Mouse (Mus musculus) lung, embryonic 14.5 days (tissue): ENCODE measurements around the gene Bckdk. TPM values are rescaled to one million over a fixed set of nuclear protein-coding genes. Genes with fewer than 3 reads are reported as not detected.
A peak's percentile ranks its signal among the peaks of the same experiment; 100 is the strongest.

ENCODE experiments used
- ATAC-seq: fragments of 200-750 bp; cut with Nextera tagmentation; 2 replicates; pipeline ENCODE4 v1.8.0; 2017; ENCODE audit warnings: mild to moderate bottlenecking, moderate TSS enrichment, moderate library complexity; ENCODE audit not compliant: insufficient read depth
- DNase-seq: peaks from one replicate; pipeline ENCODE4 v3.0.0-alpha.2; 2015
- H3K27ac ChIP-seq: fragments of 300-500 bp; sonication (generic); 2 replicates; pipeline ENCODE4 v1.5.1; 2014; ENCODE audit warnings: low read depth, mild to moderate bottlenecking, moderate library complexity
- H3K27me3 ChIP-seq: fragments of 300-500 bp; sonication (generic); 2 replicates; pipeline ENCODE4 v1.6.1; 2014; ENCODE audit warnings: low read length, control low read depth; ENCODE audit not compliant: insufficient read depth
- H3K36me3 ChIP-seq: fragments of 300-500 bp; sonication (generic); 2 replicates; pipeline ENCODE4 v1.6.1; 2014; ENCODE audit warnings: control low read depth; ENCODE audit not compliant: insufficient read depth
- H3K4me1 ChIP-seq: fragments of 300-500 bp; sonication (generic); 2 replicates; pipeline ENCODE4 v1.6.1; 2014; ENCODE audit warnings: antibody characterized with exemption, control low read depth; ENCODE audit not compliant: insufficient read depth
- H3K4me2 ChIP-seq: fragments of 300-500 bp; sonication (generic); 2 replicates; pipeline ENCODE4 v1.6.1; 2014; ENCODE audit warnings: mild to moderate bottlenecking
- H3K4me3 ChIP-seq: fragments of 300-500 bp; sonication (generic); 2 replicates; pipeline ENCODE4 v1.5.1; 2014; ENCODE audit warnings: low read depth, low read length
- H3K9ac ChIP-seq: fragments of 300-500 bp; sonication (generic); 2 replicates; pipeline ENCODE4 v1.6.1; 2014
- H3K9me3 ChIP-seq: fragments of 300-500 bp; sonication (generic); 2 replicates; pipeline ENCODE4 v1.6.1; 2016; ENCODE audit warnings: low read depth, low read length, control low read depth
- CTCF ChIP-seq: IDR thresholded peaks from 2 replicates; pipeline ENCODE4 v1.5.1; 2016; ENCODE audit warnings: antibody characterized with exemption, low read depth
- WGBS: fragments of 180-500 bp; shearing (Covaris S2); extraction: QIAGEN DNeasy Blood & Tissue Kit; methylation state at CpG from one replicate; pipeline ENCODE4 v1.1.7; 2014; 5-methylcytosine and 5-hydroxymethylcytosine counted together
- polyA plus RNA-seq: library from polyadenylated mRNA; unstranded; fragments of >200 nt; fragmentation: Nextera tagmentation; extraction: Ambion mirVana; gene quantifications from 2 replicates; pipeline ENCODE4 v1.2.1, GENCODE M21; 2014

The Bckdk gene
- polyA plus RNA-seq, 1 experiment from 2014 or later: 152 TPM

- Histone ChIP-seq H3K27me3 (peaks cover 5% of the 10 kb centered on the region; the same call in 1 of the 2 replicates), H3K4me3 (peak overlapping the region; percentile 42), H3K4me1 (peaks cover 12% of the 10 kb centered on the region), H3K9me3 (no peaks in the 10 kb centered on the region), H3K36me3 (peaks cover 35% of the 10 kb centered on the region), H3K9ac (peak overlapping the region; percentile 54; the same call in 1 of the 2 replicates), H3K27ac (peak overlapping the region; percentile 74), H3K4me2 (peak overlapping the region; percentile 57)
- 40% methylated on average over 5 of the region's 5 CpGs for WGBS
- no peak for DNase-seq
- peak; percentile 20; the same call in 1 of the 2 replicates for TF ChIP-seq CTCF
- ATAC-seq: no peak
Observed at GRCm38 (mm10) chr7:127928596-127928995, 24.7 kb downstream of the Bckdk start.

GRCm38 (mm10) chr7:127929923-127930322 is 26.0 kb downstream of the Bckdk start, which contains the start of gene Prss8:
Prss8 (minus strand) TSS chr7:127930104.
- 9% methylated on average over 6 of the region's 6 CpGs for WGBS
- H3K27me3 ChIP-seq: peaks cover 5% of the 10 kb centered on the region; the same call in 1 of the 2 replicates
- H3K4me3 ChIP-seq: peak within 1 kb of the TSS; percentile 42
- peak within 1 kb of the TSS; percentile 57 for H3K4me2 ChIP-seq
- ATAC-seq (no peak), DNase-seq (peak; percentile 69)
- H3K4me1 ChIP-seq: peaks cover 6% of the 10 kb centered on the region
- TF ChIP-seq CTCF: no peak
- no peaks in the 10 kb centered on the region for H3K9me3 ChIP-seq
- peaks cover 22% of the 10 kb centered on the region for H3K36me3 ChIP-seq
- H3K9ac ChIP-seq: peak within 1 kb of the TSS; percentile 54
- peak within 1 kb of the TSS; percentile 74 for H3K27ac ChIP-seq

GRCm38 (mm10) chr7:127930636-127931035 is 26.8 kb downstream of the Bckdk start:
- Histone ChIP-seq H3K9me3 (no peaks in the 10 kb centered on the region), H3K9ac (no peak overlapping the region), H3K4me3 (no peak overlapping the region), H3K36me3 (peaks cover 15% of the 10 kb centered on the region), H3K27ac (peak overlapping the region; percentile 56; the same call in 1 of the 2 replicates), H3K27me3 (peaks cover 5% of the 10 kb centered on the region; the same call in 1 of the 2 replicates), H3K4me1 (peaks cover 6% of the 10 kb centered on the region), H3K4me2 (peak overlapping the region; percentile 57)
- ATAC-seq (no peak), DNase-seq (no peak)
- no peak for TF ChIP-seq CTCF
- WGBS: 62% methylated on average over 5 of the region's 5 CpGs

- no peak for TF ChIP-seq CTCF
- peaks cover 6% of the 10 kb centered on the region for H3K4me1 ChIP-seq
- peak overlapping the region; percentile 11; the same call in 1 of the 2 replicates for H3K9ac ChIP-seq
- peak; percentile 72 for DNase-seq
- 25% methylated on average over 13 of the region's 13 CpGs for WGBS
- H3K27me3 ChIP-seq: peaks cover 5% of the 10 kb centered on the region; the same call in 1 of the 2 replicates
- H3K36me3 ChIP-seq: peaks cover 6% of the 10 kb centered on the region
- H3K4me2 ChIP-seq: peak overlapping the region; percentile 40
- ATAC-seq: no peak
- peak overlapping the region; percentile 10; the same call in 1 of the 2 replicates for H3K4me3 ChIP-seq
- H3K27ac ChIP-seq: peak overlapping the region; percentile 85
- no peaks in the 10 kb centered on the region for H3K9me3 ChIP-seq
Observed at GRCm38 (mm10) chr7:127931351-127932135, 27.7 kb downstream of the Bckdk start.

GRCm38 (mm10) chr7:127932273-127933031 is 28.6 kb downstream of the Bckdk start:
- TF ChIP-seq CTCF: 0 out of 2 replicates have a peak, but pooled peaks have one; percentile 3
- ATAC-seq (no peak), DNase-seq (peak; percentile 69)
- no peak overlapping the region for H3K4me3 ChIP-seq
- H3K27ac ChIP-seq: peak overlapping the region; percentile 85
- peak overlapping the region; percentile 40 for H3K4me2 ChIP-seq
- H3K4me1 ChIP-seq: peaks cover 6% of the 10 kb centered on the region
- WGBS: 25% methylated on average over 13 of the region's 13 CpGs
- no peaks in the 10 kb centered on the region for H3K36me3 ChIP-seq
- no peak overlapping the region for H3K9ac ChIP-seq
- H3K9me3 ChIP-seq: no peaks in the 10 kb centered on the region
- peaks cover 5% of the 10 kb centered on the region; the same call in 1 of the 2 replicates for H3K27me3 ChIP-seq

GRCm38 (mm10) chr7:127934075-127934474 is 30.2 kb downstream of the Bckdk start:
- no peak for TF ChIP-seq CTCF
- 69% methylated on average over 5 of the region's 5 CpGs for WGBS
- H3K9ac ChIP-seq: no peak overlapping the region
- DNase-seq (no peak), ATAC-seq (no peak)
- no peak overlapping the region; the same call in 1 of the 2 replicates for H3K27ac ChIP-seq
- peaks cover 6% of the 10 kb centered on the region for H3K4me1 ChIP-seq
- no peak overlapping the region for H3K4me2 ChIP-seq
- H3K4me3 ChIP-seq: no peak overlapping the region
- H3K9me3 ChIP-seq: no peaks in the 10 kb centered on the region
- H3K27me3 ChIP-seq: no peaks in the 10 kb centered on the region; the same call in 1 of the 2 replicates
- no peaks in the 10 kb centered on the region for H3K36me3 ChIP-seq
